Mouse (Mus musculus) embryo, embryonic 9.5 days (tissue): Measurements from ENCODE around the gene Trappc3.

Experiments used
- DNase-seq: peaks from one replicate; pipeline ENCODE4 v3.0.0-alpha.2; 2017; ENCODE audit errors: extremely low spot score

The Trappc3 gene

GRCm38 (mm10) chr4:126251655-126252254 is 10.4 kb upstream of the Trappc3 start:
- peak; percentile 14 for DNase-seq

DNA sequence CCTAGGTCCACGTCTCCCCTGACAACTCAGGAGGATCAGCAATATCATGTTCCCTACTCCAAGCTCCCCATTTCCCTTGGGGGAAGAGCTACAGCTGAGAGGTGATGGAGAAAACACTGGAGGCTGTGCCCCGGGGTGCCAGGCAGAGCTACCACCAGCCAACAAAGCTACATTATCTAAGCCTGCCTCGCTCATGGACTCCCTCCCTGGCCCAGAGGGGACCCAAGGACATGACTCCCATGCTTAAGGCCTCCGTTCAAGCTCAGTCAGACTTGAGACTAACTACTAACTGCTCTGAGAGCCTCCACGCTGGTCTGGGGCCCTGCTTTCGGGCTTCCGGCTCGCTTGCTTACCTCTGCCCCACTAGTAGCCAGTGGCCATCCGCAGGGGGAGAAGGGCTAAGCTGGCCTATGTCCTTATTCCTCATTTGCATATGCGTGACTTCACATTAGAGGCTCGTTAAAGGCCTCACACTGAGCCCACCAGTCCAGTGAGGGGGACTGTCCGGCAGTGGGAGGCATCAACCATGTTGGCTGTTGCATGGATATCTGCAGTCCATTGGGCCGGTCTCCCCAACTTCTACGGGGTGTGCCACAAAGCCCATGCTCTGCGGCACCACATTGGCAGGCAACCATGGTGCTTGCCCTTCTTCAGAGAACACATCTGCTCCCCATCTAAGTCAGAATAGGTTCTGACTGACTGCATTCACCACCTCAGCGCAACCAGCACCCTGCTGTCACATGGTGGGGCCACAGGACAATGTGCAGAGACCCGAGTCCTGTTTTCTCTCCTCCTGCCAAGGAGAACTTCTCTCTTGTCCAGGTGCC is 9.5 kb upstream of the Trappc3 start:
- DNase-seq: no peak

DNA sequence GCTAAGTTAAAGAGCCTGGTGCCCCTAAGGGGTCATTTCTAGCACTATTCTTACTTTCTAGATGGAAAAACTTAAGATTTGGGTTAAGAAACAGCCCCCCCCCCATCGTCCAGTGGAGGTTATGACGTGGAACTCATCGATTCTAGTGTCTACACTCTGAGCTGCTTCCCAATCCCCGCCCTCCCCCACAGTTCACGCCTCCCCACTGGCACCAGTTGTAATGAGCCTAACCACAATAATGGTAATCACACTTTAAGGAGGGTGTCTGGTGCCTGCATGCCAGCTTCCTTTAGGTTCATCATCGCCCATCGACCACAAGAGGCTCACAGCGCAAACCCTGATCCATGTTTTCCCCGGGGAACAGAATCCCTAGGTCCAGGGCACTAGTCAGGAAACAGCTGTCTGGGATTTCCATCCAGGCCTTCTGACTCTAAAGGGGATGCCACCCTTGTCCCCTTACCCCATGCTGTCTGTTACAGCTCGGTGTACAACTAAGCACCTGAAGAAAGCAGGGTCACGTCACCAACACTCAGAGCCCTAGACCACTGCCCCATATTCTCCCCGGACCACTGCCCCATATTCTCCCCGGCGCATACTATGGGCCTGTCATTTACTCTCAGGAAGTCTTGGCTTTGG is 8.4 kb upstream of the Trappc3 start:
- DNase-seq: no peak

DNA sequence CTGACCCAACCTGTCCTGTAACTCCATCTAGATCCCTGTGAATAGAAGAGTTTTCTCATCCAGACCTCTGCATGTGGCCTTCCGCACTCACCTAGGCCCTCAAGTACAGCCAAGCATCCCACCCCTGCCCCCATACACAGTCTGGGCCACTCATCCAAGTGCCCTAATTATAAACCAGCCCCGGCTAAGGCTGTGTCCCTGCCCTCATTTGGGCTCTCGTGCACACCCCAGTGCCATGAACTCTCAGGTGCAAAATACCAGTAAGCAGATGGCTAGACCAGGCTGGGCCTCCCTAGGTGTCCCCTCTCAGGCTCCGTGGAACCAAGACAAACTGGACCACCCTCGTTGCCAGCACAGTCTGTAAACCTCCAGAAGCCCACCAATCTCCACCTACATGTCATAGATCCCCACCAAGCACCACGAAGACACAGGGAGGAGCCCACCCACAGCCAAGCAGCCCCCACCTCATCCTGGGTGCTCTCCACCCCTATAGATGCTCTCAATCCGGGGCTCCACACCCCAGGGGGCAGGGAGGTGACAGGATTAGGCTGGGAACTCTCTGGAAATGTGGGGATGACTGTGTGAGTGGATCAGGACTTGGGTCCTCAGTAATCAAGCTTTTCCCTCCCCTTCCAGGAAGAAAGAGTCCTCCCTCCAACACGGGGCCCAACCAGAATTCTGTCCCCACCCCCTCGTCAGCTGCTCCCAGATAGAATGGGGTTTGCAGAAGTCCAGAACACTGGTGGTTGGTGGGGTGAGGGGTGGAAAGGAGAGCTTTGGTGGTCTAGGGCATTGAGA is 7.6 kb upstream of the Trappc3 start:
- DNase-seq: peak; percentile 39

- DNase-seq: peak; percentile 69
Observed at GRCm38 (mm10) chr4:126255113-126256001, 6.8 kb upstream of the Trappc3 start.

- DNase-seq: peak; percentile 91
Observed at GRCm38 (mm10) chr4:126256131-126256791, 5.9 kb upstream of the Trappc3 start, which contains the start of gene Map7d1. TSS of gene Map7d1 (minus strand) at chr4:126256343.

DNA sequence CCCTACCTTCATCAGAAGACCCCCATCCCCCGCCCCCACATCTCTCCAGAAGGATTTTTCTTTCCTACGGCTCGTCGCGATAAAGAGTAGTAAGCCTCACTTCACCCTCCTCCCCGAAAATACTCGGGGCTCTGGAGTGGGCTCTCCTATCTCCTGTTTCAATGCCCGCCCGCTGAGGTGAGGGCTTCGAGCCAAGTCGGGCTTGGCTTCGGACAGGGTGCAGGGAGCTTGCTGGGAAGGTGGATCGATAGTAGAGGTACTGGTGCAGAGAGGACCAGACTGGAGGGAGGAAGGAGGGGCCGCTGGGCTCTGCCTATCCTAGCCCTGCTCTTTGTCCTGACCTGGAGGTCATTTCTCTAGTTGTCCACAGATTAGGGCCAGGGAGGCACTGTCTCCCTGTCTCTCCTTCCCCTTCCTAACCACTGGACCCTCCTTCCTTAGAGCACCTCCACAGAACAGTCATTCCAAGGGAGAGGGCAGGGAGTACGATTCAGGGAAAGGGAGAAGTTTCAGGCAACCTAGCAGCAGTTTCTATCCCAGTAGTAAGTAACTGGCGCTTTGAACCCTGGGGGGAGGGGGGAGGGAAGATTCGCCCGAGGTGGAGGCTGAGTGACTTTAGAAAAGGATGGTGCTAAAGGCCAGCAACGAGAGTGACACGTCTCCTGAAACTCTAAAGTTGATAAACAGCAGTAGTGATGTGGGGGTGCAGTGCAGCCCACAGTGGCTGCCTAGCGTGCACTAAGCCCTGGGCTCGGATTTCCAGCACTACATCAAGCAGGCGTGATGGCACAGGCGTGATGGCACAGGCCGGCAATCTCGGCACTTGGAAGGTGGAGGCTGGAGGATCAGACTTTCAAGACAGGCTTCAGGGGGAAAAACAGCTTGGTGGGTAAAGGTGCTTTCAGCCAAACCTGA is 4.9 kb upstream of the Trappc3 start:
- DNase-seq: peak; percentile 81

DNA sequence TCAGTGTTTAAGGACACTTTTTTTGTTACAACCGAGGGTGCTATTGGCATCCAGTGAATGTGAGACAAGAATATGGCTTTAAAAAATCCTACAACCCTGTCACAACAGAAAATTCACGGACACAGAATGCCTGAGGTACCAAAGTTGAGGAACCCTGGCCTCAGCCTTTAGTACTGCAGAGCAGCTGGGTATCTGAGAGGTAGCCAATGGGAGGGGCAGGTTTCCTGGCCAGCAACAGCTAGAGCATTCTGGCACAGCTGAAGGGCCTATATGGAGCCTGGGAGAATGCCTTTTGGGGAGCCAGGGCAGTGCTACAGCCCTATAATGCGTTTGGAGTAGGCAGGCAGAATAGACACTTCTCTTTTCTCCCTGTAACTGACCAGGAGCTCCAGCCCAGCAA is 3.1 kb upstream of the Trappc3 start:
- no peak for DNase-seq

DNA sequence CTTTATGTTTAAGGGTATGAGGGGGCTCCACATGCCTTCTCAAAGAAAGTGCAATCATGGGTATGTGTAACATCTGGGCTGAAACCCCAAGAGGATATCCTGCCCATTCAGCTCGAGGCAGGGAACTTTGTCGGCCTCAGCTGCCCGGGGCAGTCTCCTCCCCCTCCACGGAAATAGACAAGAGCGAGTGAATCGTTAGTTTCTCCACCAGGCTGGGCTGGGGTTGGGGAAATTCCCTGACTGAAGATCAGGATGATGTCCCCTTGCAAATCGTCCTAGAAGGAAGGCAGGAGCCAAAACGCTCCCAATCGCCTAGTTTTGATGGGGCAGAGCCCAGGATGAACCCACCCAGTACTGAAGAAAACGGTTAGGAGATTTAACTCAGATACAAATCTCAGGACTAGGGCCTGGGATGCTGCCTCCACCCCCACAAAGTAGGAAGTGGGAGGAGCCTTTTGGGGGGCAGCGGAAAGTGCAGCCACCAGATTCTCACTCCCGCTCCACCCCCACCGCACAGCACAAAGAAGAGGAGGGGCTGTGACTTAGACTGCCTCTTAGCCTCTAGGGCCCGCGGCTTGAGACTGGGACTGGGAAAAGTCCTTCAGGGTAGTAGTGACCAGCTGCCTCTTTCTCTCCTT is 2.5 kb upstream of the Trappc3 start:
- DNase-seq: peak; percentile 88

DNA sequence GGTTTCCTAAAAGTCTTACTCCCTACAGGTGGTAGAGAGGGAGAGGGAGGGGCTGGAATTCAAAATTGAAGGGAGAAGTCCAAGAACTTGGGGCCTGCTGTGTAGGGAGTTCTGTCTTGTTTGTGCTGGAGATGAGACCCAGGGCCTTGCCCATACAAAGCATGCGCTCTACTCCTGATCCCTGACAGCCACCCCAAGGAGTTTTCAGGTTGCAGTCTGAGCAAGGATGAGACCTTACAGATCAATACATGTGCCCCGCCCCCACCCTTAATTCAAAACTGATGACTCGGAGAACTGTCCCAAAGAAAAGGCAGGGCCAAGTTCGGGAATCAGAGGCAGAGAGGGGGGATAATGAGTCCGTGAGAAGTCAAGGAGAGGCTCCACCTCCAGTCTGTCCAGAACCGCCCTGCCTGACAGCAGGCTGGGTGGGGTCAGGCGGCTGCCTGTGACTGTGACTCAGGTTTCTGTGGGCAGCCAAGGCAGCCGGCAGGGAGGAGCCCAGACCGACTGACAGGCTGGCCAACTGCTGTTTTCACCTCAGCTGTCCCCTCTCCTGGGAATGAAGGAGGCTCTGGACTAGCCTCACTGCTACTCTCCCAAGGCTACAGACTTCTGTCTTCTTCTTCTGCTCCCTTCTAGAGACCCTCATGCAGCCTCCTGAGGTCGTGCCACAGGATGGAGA is 1.5 kb upstream of the Trappc3 start:
- peak; percentile 75 for DNase-seq

DNA sequence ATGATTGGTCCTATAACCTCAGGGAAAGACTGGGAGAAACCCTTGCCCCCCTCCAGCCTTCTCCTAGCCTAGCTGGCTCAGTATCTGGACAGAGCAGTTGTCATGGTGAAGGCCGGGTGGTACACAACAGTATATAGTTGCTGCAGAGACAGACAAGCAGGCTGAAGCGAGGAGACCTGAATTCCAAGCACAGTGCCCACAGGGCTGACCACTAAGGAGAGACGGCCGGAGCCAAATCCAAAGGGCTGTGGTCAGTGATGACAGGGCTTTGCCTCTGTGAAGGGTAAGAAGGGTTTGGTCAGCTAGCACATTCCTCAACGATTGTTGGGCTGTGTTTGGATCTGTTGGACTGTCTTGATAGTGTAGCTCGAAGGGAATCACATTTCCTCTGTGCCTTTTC is 859 bp upstream of the Trappc3 start:
- no peak for DNase-seq

GRCm38 (mm10) chr4:126261675-126262074 is 450 bp upstream of the Trappc3 start:
- DNase-seq: no peak

DNA sequence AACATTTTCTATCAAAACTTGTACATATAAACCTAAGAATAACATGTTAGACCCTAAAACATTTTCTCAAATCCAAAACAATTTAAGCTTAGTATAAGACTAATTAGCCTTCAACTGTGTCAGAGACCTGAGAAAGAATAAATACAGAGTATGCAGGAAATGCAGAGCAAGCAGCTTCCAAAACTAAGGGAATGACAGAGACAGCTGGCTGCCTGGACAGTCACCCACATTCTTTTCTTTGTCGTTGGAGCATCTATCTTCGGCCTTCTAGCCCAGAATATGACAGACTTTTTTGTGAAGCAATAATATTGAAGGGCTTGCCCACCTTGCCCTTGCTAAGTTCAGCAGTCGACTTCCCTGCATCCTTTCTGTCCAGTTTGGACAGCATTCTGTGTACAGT is 7.2 kb downstream of the Trappc3 start:
- DNase-seq: no peak

GRCm38 (mm10) chr4:126273753-126274152 is 11.6 kb downstream of the Trappc3 start:
- no peak for DNase-seq

DNA sequence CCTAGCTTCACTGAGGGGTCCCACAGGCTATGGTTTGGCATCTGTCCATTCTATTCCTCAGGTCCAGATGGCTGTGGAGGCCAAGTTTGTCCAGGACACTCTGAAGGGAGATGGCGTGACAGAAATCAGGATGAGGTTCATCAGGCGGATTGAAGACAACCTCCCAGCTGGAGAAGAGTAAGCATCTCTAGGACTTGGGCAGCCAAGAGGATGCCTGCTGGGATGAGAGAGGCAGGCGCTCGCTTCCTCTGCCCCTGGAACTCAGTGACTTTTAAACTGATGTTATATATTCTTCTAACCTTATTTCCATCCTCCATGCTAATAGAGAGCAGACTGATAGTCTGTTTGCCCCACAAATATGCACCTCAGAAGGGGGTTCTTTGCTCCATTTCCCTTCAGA is 13.0 kb downstream of the Trappc3 start:
- DNase-seq: no peak

DNA sequence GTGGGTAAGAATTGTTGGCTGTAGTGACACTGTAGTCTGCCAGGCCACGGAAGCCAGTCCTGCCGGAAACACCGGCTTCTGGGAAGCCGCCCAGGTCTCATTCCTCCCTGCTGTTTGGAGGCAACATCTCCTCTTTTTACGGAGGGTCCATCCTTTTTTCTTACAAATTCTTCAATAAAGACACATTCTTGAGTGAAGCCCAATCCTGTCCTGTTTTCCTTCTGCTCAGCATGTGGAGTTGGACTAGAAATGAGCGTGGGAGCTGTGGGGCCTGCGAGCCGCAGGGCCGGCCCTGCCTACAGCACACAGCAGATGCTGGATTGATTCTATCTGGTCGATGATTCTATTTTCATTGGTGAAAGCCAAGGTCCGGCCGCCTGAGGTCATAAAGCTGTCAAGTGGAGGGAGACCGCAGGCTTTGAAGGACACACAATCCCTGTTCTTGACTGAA is 13.6 kb downstream of the Trappc3 start:
- no peak for DNase-seq

GRCm38 (mm10) chr4:126277906-126278564 is 15.9 kb downstream of the Trappc3 start:
- peak; percentile 73 for DNase-seq

GRCm38 (mm10) chr4:126278565-126278915 is 16.4 kb downstream of the Trappc3 start:
- peak; percentile 36 for DNase-seq
